Mouse (Mus musculus) G1E-ER4 (cell line): ENCODE measurements around the gene Acbd6. TPM values are rescaled to one million over a fixed set of nuclear protein-coding genes. Genes with fewer than 3 reads are reported as not detected.

Experiments
- GATA1 ChIP-seq: IDR thresholded peaks from one replicate; pipeline ENCODE4 v1.8.0; 2012; ENCODE audit warnings: low read length, inconsistent platforms
- polyA plus RNA-seq: library from polyadenylated mRNA; stranded (reverse); fragments of >175 nt; gene quantifications from 2 replicates; pipeline ENCODE4 v1.2.3, GENCODE M21; 2012

The Acbd6 gene
- polyA plus RNA-seq, 1 experiment, result 662 TPM

GRCm38 (mm10) chr1:155722185-155722584 is 164.3 kb downstream of the Acbd6 start:
- no peak for TF ChIP-seq GATA1

GRCm38 (mm10) chr1:155724301-155724700 is 166.4 kb downstream of the Acbd6 start:
- no peak for TF ChIP-seq GATA1

- TF ChIP-seq GATA1, result no peak
Observed at GRCm38 (mm10) chr1:155725876-155726275, 168.0 kb downstream of the Acbd6 start.

GRCm38 (mm10) chr1:155727830-155728229 is 169.9 kb downstream of the Acbd6 start:
- no peak for TF ChIP-seq GATA1

GRCm38 (mm10) chr1:155729113-155729795 is 171.3 kb downstream of the Acbd6 start:
- no peak for TF ChIP-seq GATA1

GRCm38 (mm10) chr1:155731156-155731555 is 173.2 kb downstream of the Acbd6 start:
- TF ChIP-seq GATA1, result no peak

GRCm38 (mm10) chr1:155736096-155736825 is 178.3 kb downstream of the Acbd6 start:
- no peak for TF ChIP-seq GATA1

GRCm38 (mm10) chr1:155737017-155737808 is 179.3 kb downstream of the Acbd6 start:
- TF ChIP-seq GATA1, result no peak

- TF ChIP-seq GATA1, result no peak
Observed at GRCm38 (mm10) chr1:155737809-155738383, 180.0 kb downstream of the Acbd6 start.

Other genes with a start within 250 kb of the Acbd6 start
- 7.9 and 10.0 TPM in 2 replicates for gene Xpr1, start 140.7 kb upstream of the Acbd6 start, polyA plus RNA-seq
- gene Lhx4, start 193.6 kb downstream of the Acbd6 start, polyA plus RNA-seq, result not detected in 2 replicates